Mouse (Mus musculus): ENCODE results near the gene Bicral.

Bicral gene

DNA sequence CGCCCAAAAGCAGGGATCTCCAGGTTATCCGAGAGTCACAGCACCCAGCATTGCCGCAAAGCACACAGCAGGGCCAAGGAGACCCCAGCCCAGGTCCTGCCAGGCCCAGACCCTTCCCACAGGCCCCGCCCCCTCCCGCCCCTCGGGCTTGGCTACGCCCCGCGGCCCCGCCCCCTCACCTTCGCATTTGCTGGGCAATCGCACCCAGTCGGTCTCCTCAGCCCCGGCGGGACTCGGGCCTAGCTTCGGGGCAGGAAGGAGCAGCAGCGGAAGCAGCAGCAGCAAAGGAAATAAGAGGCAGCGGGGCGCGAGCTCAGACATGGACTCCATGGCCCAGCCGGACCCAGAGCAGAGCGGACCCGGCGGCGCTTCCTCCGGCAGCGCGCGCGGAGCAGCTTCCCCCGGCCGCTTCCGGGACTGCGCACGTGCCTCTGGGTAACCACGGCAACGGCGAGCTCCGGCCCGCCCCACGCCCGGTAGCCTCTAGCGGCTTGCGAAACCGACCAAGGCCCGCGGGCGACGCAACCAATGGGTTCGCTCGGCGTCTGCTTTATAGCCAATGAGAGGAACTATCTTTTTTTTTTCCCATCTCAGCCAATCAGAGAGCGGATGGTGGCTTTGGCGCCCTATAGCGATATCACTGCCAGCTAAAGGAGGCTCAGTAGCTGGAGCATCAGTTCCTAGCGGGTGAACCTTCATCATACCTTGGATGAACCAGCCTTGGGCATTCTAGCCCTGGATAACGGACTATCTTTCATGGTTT is 106.3 kb downstream of the Bicral start, which contains the start of gene Cnpy3:
Gene Cnpy3 (minus strand): TSS at position 421 of the 763 bp plus-strand sequence.
- in situ Hi-C loops (cut with MboI): no loop called here

DNA sequence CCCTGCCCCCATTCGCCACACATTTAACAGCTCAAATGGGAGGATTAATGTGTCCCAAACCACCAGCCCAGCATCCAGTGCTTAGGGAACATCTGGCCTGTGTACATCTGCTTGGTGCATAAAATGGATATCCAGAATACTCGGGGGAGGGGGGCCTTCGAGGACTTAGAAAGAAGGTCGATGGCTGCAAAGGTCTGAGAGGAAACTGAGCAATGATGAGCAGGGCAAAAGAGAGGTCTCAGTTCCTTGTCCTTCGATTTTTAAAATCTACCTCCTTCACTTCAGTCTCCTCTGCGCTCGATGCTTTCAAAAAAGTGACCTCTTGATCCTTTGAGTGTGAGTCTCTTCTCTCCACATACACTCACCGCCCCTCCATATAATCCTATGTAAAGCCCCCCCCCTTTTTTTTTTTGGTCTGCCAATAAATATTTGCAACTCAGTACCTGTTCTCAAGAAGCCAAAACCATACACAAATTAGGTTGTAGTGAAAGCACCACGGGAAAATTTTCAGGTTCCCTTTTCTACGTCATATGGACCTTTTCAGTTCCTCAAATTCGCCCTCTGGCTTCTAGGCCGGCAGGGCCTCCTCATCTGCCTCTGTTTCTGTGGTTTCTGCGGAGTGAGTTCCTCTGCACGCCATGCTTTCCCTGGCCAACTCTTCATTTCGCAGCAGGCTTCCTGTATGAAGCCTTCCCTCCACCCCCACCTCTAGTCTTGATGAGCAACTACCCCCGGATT is 107.1 kb downstream of the Bicral start:
- in situ Hi-C loops (cut with MboI): no loop called here

DNA sequence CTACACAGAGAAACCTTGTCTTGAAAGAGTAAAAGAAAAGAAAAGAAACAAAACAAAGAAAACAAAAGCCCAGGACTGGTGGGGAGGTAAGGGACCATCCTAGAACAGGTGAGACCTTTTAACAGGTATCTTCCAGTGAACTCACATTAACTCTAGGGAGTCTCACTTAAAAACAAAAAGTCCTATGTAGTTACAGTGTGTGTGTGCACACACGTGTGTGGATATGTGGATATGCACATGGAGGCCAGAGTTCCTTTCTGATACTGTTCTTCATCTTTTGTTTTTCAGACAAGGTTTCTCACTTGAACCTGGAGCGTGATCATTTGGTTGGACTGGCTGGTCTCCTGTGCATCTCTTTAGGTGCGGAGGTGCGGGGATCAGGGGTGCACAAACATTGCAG is 107.7 kb downstream of the Bicral start:
- in situ Hi-C loops (cut with MboI): no loop called here

DNA sequence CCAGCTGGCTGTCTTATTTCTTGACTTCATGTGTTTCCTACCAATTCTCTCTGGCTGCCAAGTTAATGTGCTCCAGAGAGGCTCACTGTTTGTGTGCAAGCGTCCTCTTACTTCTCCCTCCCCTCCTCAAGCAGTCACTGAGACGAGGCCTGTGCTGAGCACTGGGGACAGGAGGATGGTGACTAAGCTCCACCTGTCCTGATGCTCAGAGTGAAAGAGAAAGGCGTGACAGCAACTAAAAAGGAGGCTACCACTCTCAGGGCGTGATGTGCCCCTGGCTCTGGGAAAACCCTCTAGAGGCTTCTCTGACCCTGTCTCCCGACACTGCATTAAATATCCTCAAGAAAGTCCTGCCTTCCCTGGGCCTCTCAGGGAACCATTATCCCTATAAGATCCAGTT is 109.0 kb downstream of the Bicral start:
- in situ Hi-C loops (cut with MboI): no loop called here
